Mouse (Mus musculus): ENCODE results near the gene Eya2. TPM values are rescaled to one million over a fixed set of nuclear protein-coding genes. Genes with fewer than 3 reads are reported as not detected.

Gene Eya2
- polyA plus RNA-seq, 2 experiments, result 18.8 to 32.6 TPM

- WGBS, result 25% methylated on average over 11 of the region's 11 CpGs
- no peak overlapping the region for H3K4me3 ChIP-seq (replicated peaks; ENCODE audit: low read length)
- H3K9ac ChIP-seq (ENCODE audit: low read depth, low read length, severe bottlenecking), result no peak overlapping the region
These were observed 146.8 kb downstream of the Eya2 start for GRCm38 (mm10) chr2:165741526-165742050.

GRCm38 (mm10) chr2:165742210-165742786 is 147.5 kb downstream of the Eya2 start:
- Histone ChIP-seq H3K27ac (replicated peaks; ENCODE audit: low read depth, low read length) (no peak overlapping the region), H3K4me2 (replicated peaks; ENCODE audit: low read depth, low read length, severe bottlenecking) (no peak overlapping the region), H3K9ac (ENCODE audit: low read depth, low read length, severe bottlenecking) (no peak overlapping the region), H3K9me3 (ENCODE audit: control insufficient read depth, low read length) (no peaks in the 10 kb centered on the region), H3K36me3 (ENCODE audit: control insufficient read depth, insufficient read depth, low read length) (no peaks in the 10 kb centered on the region), H3K4me1 (ENCODE audit: control insufficient read depth, insufficient read depth, low read length) (peaks cover 15% of the 10 kb centered on the region), H3K27me3 (ENCODE audit: control insufficient read depth, insufficient read depth, low read length) (0 out of 2 replicates have a peak, but pooled peaks cover 7% of the 10 kb centered on the region), H3K4me3 (replicated peaks; ENCODE audit: low read length) (no peak overlapping the region)
- TF ChIP-seq POLR2A (IDR thresholded peaks at IDR 0.05; ENCODE audit: borderline replicate concordance, extremely low read depth, insufficient read depth, insufficient read length), result no peak
- ATAC-seq (ENCODE audit: low FRiP score, low read depth) (no peak), DNase-seq (ENCODE audit: low spot score) (no peak)
- 40% methylated on average over 20 of the region's 21 CpGs for WGBS

More at GRCm38 (mm10) chr2:165741526-165742050, 146.8 kb downstream of the Eya2 start:
- H3K4me2 ChIP-seq (replicated peaks; ENCODE audit: low read depth, low read length, severe bottlenecking), result no peak overlapping the region
- no peaks in the 10 kb centered on the region for H3K9me3 ChIP-seq (ENCODE audit: control insufficient read depth, low read length)
- no peaks in the 10 kb centered on the region for H3K36me3 ChIP-seq (ENCODE audit: control insufficient read depth, insufficient read depth, low read length)
- no peak for TF ChIP-seq POLR2A (IDR thresholded peaks at IDR 0.05; ENCODE audit: borderline replicate concordance, extremely low read depth, insufficient read depth, insufficient read length)
- H3K27me3 ChIP-seq (ENCODE audit: control insufficient read depth, insufficient read depth, low read length), result 0 out of 2 replicates have a peak, but pooled peaks cover 7% of the 10 kb centered on the region
- no peak for DNase-seq (ENCODE audit: low spot score)
- H3K27ac ChIP-seq (replicated peaks; ENCODE audit: low read depth, low read length), result no peak overlapping the region
- peaks cover 15% of the 10 kb centered on the region for H3K4me1 ChIP-seq (ENCODE audit: control insufficient read depth, insufficient read depth, low read length)
- ATAC-seq (ENCODE audit: low FRiP score, low read depth), result no peak

- Histone ChIP-seq H3K27me3 (ENCODE audit: control insufficient read depth, insufficient read depth, low read length) (0 out of 2 replicates have a peak, but pooled peaks cover 7% of the 10 kb centered on the region), H3K9me3 (ENCODE audit: control insufficient read depth, low read length) (no peaks in the 10 kb centered on the region), H3K27ac (replicated peaks; ENCODE audit: low read depth, low read length) (no peak overlapping the region), H3K4me1 (ENCODE audit: control insufficient read depth, insufficient read depth, low read length) (peaks cover 24% of the 10 kb centered on the region), H3K4me3 (replicated peaks; ENCODE audit: low read length) (no peak overlapping the region), H3K4me2 (replicated peaks; ENCODE audit: low read depth, low read length, severe bottlenecking) (no peak overlapping the region), H3K36me3 (ENCODE audit: control insufficient read depth, insufficient read depth, low read length) (no peaks in the 10 kb centered on the region), H3K9ac (ENCODE audit: low read depth, low read length, severe bottlenecking) (no peak overlapping the region)
- DNase-seq (ENCODE audit: low spot score) (peak; percentile 5), ATAC-seq (ENCODE audit: low FRiP score, low read depth) (no peak)
- TF ChIP-seq POLR2A (IDR thresholded peaks at IDR 0.05; ENCODE audit: borderline replicate concordance, extremely low read depth, insufficient read depth, insufficient read length), result no peak
- 68% methylated on average over 18 of the region's 18 CpGs for WGBS
These were observed 150.7 kb downstream of the Eya2 start for GRCm38 (mm10) chr2:165745306-165746098.

GRCm38 (mm10) chr2:165747975-165748374 is 153.1 kb downstream of the Eya2 start:
- Histone ChIP-seq H3K9ac (ENCODE audit: low read depth, low read length, severe bottlenecking) (no peak overlapping the region), H3K9me3 (ENCODE audit: control insufficient read depth, low read length) (no peaks in the 10 kb centered on the region), H3K4me1 (ENCODE audit: control insufficient read depth, insufficient read depth, low read length) (peaks cover 9% of the 10 kb centered on the region), H3K36me3 (ENCODE audit: control insufficient read depth, insufficient read depth, low read length) (no peaks in the 10 kb centered on the region), H3K27me3 (ENCODE audit: control insufficient read depth, insufficient read depth, low read length) (no peaks in the 10 kb centered on the region), H3K4me3 (replicated peaks; ENCODE audit: low read length) (no peak overlapping the region), H3K27ac (replicated peaks; ENCODE audit: low read depth, low read length) (no peak overlapping the region), H3K4me2 (replicated peaks; ENCODE audit: low read depth, low read length, severe bottlenecking) (no peak overlapping the region)
- WGBS, result 42% methylated on average over 7 of the region's 7 CpGs
- no peak for TF ChIP-seq POLR2A (IDR thresholded peaks at IDR 0.05; ENCODE audit: borderline replicate concordance, extremely low read depth, insufficient read depth, insufficient read length)
- ATAC-seq (ENCODE audit: low FRiP score, low read depth) (no peak), DNase-seq (ENCODE audit: low spot score) (peak; percentile 31)

- no peak for ATAC-seq (ENCODE audit: low FRiP score, low read depth)
- TF ChIP-seq POLR2A (IDR thresholded peaks at IDR 0.05; ENCODE audit: borderline replicate concordance, extremely low read depth, insufficient read depth, insufficient read length), result no peak
- no peaks in the 10 kb centered on the region for H3K9me3 ChIP-seq (ENCODE audit: control insufficient read depth, low read length)
- 9% methylated on average over 11 of the region's 11 CpGs for WGBS
- no peaks in the 10 kb centered on the region for H3K36me3 ChIP-seq (ENCODE audit: control insufficient read depth, insufficient read depth, low read length)
- no peak overlapping the region for H3K9ac ChIP-seq (ENCODE audit: low read depth, low read length, severe bottlenecking)
- H3K4me2 ChIP-seq (replicated peaks; ENCODE audit: low read depth, low read length, severe bottlenecking), result no peak overlapping the region
- H3K4me1 ChIP-seq (ENCODE audit: control insufficient read depth, insufficient read depth, low read length), result peaks cover 9% of the 10 kb centered on the region
- no peak overlapping the region for H3K4me3 ChIP-seq (replicated peaks; ENCODE audit: low read length)
- no peak overlapping the region for H3K27ac ChIP-seq (replicated peaks; ENCODE audit: low read depth, low read length)
- DNase-seq (ENCODE audit: low spot score), result no peak
- no peaks in the 10 kb centered on the region for H3K27me3 ChIP-seq (ENCODE audit: control insufficient read depth, insufficient read depth, low read length)
These were observed 153.6 kb downstream of the Eya2 start for GRCm38 (mm10) chr2:165748426-165748825.
